Mouse (Mus musculus): Measurements from ENCODE around the gene Atl3. TPM values are rescaled to one million over a fixed set of nuclear protein-coding genes. Genes with fewer than 3 reads are reported as not detected.

Atl3 gene
- polyA plus RNA-seq (2014; fragmentation: Illumina TruSeq; extraction: RNeasy Lipid Tissue Mini Kit (QIAGEN cat#74804); ENCODE audit: low read depth, low replicate concordance), result 93.3 TPM

GRCm38 (mm10) chr19:7493352-7494186 lies at the start of gene Atl3:
TSS of gene Atl3 (plus strand) at chr19:7494040.

GRCm38 (mm10) chr19:7482599-7483511 lies 11.0 kb upstream of the Atl3 start, which contains the start of gene Rtn3:
TSS of gene Rtn3 (minus strand) at chr19:7483281.

GRCm38 (mm10) chr19:7557328-7557822 lies 63.5 kb downstream of the Atl3 start, which contains the start of gene Pla2g16:
TSS of gene Pla2g16 (plus strand) at chr19:7557459.

Other genes with a start within 250 kb of the Atl3 start
- gene Rcor2, start 226.7 kb upstream of the Atl3 start, polyA plus RNA-seq (2014; fragmentation: Illumina TruSeq; extraction: RNeasy Lipid Tissue Mini Kit (QIAGEN cat#74804); ENCODE audit: low read depth, low replicate concordance), result not detected
- gene Mark2, start 152.2 kb upstream of the Atl3 start, polyA plus RNA-seq (2014; fragmentation: Illumina TruSeq; extraction: RNeasy Lipid Tissue Mini Kit (QIAGEN cat#74804); ENCODE audit: low read depth, low replicate concordance), result 6.3 TPM
- gene Spindoc, start 111.0 kb upstream of the Atl3 start, polyA plus RNA-seq (2014; fragmentation: Illumina TruSeq; extraction: RNeasy Lipid Tissue Mini Kit (QIAGEN cat#74804); ENCODE audit: low read depth, low replicate concordance), result 0.29 TPM
- gene 2700081O15Rik, start 76.4 kb upstream of the Atl3 start, polyA plus RNA-seq (2014; fragmentation: Illumina TruSeq; extraction: RNeasy Lipid Tissue Mini Kit (QIAGEN cat#74804); ENCODE audit: low read depth, low replicate concordance), result 0.98 TPM
- gene Rtn3, start 10.8 kb upstream of the Atl3 start, polyA plus RNA-seq (2014; fragmentation: Illumina TruSeq; extraction: RNeasy Lipid Tissue Mini Kit (QIAGEN cat#74804); ENCODE audit: low read depth, low replicate concordance), result 142 TPM
- gene Pla2g16, start 63.4 kb downstream of the Atl3 start, polyA plus RNA-seq (2014; fragmentation: Illumina TruSeq; extraction: RNeasy Lipid Tissue Mini Kit (QIAGEN cat#74804); ENCODE audit: low read depth, low replicate concordance), result 2.4 TPM
- not detected for gene Lgals12, start 113.2 kb downstream of the Atl3 start, polyA plus RNA-seq (2014; fragmentation: Illumina TruSeq; extraction: RNeasy Lipid Tissue Mini Kit (QIAGEN cat#74804); ENCODE audit: low read depth, low replicate concordance)
- not detected for gene Hrasls5, start 118.5 kb downstream of the Atl3 start, polyA plus RNA-seq (2014; fragmentation: Illumina TruSeq; extraction: RNeasy Lipid Tissue Mini Kit (QIAGEN cat#74804); ENCODE audit: low read depth, low replicate concordance)
- gene Slc22a19, start 217.3 kb downstream of the Atl3 start, polyA plus RNA-seq (2014; fragmentation: Illumina TruSeq; extraction: RNeasy Lipid Tissue Mini Kit (QIAGEN cat#74804); ENCODE audit: low read depth, low replicate concordance), result not detected

Data from liver, adult 10 weeks (tissue).